Mouse (Mus musculus): ENCODE data around the gene Tead1.

Gene Tead1

DNA sequence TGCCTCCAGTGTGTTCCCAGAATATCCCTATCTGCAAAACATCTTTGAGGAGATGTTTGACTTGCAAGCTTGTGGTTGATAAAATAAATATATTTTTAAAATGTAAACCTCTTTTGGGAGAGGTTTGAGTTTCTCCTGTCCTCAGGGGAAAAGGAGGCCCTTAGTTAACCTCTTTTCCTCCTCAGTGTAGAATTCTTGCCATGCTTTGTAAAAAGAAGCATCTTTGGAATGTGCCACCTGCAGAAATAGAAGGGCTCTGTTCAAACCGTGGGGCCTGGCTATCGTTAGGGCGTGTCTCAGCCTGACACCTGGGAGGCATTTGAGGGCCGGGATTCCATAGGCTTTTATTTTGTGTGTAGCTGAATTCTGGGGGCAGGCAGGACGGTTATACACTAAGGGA is 51.1 kb downstream of the Tead1 start:
- DNase-seq (ENCODE audit: low read depth), result no peak

DNA sequence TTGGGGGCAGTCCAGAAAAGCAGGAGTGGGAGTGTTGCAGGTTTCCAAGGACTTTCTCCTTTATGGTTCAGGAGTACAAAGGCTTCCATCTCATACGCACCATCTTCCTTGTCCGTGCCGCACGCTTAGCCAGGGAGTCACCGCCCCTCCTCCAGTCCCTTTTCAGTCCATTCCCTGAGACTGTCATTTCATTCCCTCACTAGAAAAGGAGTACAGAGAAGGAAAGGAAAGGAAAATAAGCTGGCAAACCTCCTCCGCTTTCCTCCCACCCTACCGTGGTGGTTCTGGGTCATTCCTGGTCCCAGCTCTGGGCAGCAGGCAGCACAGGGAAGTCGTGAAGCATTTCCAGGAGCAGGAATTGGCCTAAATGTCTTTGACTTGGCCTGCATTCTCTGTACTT is 52.5 kb downstream of the Tead1 start:
- no peak for DNase-seq (ENCODE audit: low read depth)

DNA sequence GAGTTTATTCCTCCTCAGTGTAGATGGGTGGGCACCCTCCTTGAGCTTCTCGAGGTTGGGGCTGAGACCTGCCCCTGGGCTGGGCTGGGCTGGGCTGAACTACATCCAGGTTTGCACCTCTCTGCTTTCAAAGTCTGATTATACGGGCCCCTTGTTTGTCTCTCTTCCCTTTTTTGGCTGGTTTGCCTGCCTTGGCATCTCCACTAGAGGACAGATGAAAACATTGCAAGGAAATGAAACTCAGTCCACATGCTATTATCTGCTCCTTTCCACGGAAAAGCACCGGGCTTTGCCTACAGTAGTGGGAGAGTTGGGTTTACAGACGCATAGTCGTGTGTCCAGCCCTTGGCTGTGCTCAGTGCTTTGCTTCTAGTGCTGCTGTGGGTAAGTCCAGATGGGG is 60.1 kb downstream of the Tead1 start:
- DNase-seq (ENCODE audit: low read depth), result no peak

DNA sequence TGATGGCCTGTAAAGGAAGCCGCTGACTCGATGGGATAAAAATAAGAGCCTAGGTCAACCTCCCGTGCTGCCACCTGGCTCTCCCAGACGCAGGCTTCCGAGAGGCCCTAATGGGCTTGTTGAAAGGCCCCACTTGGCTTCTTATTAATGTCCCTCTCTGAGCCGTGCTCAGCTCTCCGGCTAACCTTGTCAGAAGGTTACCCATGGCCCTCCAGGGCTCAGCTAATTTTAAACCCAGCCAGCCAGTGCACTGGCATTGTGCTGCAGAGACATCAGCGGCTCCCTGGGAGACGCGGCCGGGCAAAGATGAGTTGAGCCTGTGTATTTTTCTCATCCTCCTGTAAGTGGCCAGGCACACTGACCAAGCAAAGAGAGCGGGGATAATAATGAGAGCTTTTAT is 62.7 kb downstream of the Tead1 start:
- DNase-seq (ENCODE audit: low read depth), result no peak

DNA sequence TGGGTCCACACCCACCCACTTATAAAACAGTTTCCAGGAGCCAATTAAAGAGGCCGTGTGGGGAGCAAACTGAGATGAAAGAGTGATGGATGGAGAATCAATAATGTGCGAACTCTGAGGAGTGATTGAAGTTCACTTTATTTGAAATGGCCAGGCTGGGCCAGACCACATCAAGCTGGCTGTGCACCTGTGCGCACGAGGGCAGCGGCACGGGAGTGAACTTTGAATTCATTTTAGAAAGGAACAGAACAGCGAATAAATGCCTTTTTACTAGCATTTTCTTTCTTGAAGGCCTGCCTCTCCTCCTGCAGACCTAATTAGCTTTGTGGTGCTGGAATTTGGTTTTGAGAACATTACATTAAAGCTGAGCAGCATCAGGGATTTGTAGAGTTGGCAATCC is 63.9 kb downstream of the Tead1 start:
- no peak for DNase-seq (ENCODE audit: low read depth)

DNA sequence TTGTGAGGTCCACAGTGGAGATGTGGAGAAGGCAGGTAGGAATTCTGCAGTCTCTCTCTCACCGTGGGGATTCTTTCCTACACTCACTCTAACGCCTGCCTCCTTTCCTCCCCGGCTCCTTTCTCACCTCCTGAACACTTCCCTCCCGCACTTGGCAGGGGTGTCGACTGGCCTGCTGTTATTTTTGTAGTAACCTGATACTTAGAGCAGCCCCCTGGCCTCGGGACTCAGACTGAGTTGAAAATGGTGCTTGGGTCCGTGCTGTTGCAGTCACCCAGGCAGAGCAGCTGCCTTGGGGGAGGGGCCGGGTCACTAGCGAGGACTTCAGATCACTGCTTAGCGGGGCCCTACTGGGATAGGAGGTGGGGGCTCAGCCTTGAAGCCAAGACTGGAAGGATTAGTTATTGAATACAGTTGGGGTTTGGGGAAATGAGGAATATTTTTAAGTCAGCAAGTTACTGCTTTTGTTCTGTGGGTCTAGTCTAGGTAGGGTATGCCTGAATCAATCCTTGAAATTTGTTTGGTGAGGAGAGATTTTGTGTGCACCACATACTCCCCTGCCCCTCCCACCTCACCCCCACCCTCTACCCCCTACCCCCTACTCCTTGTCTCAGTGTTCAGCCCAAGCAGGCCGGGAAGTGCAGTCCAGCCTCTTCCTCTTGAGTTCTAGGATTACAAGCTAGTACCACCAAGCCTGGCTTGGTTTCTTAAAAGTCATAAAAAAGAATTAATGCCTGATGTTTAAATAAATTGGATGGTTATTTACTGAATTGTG is 64.7 kb downstream of the Tead1 start:
- DNase-seq (ENCODE audit: low read depth), result no peak

DNA sequence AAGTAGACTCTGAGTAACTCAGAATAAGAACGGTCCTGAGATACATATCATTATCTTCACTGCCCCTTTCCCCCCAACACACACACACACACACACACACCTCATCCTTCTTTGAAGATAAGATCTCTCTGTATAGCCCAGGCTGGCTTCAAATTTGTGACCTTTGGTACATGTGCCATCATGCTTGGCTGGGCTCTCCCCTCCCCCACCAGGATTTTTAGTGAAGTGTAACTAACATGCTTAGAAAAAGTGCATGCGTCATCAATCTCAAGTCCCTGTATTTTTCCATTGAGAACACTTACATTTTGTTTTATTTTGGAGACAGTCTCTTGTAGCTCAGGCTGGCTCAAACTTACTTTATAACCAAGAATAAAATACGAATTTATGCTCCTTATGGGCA is 68.1 kb downstream of the Tead1 start:
- no peak for DNase-seq (ENCODE audit: low read depth)

DNA sequence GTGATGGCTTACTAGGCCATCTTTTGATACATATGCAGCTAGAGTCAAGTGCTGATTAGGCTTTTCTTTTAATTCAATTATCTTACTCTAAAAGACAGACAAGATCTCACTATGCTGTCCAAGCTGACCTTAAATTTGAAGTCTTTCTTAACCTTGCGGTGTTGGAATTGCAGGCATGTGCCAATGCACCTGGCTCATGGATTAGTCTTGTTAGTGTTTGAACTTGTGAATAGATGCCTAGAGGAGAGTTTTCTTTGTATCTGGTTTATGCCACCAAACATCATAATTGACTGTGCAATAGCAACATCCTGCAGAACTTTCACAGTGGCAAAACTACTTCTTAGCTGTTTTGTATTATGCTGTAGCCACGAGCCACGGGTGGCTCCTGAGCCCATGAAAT is 68.7 kb downstream of the Tead1 start:
- DNase-seq (ENCODE audit: low read depth), result no peak

DNA sequence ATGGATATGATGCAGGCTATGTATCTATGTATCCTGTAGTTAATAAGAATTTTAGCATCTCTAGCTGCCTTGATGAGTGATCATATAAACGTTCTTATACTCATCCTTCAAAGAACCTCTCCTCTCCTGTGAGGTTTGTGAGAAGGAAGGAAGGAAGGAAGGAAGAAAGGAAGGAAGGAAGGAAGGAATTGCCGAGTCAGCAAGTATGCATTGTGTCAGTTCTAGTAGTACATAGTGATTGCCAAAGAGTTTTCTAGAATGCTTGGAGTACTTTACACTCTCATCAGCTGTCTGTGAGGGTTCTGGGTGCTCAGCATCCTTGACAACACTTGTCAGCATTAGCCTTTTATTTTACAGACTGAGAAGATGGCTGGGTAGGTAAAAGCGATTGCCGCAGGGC is 69.2 kb downstream of the Tead1 start:
- DNase-seq (ENCODE audit: low read depth), result no peak

DNA sequence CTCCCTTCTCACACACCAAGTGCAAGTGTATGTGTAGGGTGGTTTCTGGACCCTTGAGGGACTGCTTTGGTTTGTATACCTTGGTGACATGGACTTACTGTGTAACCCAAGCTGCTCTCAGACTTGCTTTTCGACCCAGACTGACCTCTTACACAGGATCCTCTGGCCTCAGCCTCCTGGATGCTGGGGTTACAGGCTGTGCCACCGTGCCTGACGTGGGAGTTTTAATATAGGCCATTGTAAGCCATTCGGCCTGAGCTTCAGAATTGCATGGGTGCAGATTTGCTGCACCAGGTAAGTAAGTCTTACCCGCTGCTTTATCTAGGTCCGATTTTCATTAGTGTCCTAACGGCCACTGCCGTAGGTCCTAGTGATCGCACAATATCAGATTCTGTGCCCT is 71.0 kb downstream of the Tead1 start:
- DNase-seq (ENCODE audit: low read depth), result no peak

DNA sequence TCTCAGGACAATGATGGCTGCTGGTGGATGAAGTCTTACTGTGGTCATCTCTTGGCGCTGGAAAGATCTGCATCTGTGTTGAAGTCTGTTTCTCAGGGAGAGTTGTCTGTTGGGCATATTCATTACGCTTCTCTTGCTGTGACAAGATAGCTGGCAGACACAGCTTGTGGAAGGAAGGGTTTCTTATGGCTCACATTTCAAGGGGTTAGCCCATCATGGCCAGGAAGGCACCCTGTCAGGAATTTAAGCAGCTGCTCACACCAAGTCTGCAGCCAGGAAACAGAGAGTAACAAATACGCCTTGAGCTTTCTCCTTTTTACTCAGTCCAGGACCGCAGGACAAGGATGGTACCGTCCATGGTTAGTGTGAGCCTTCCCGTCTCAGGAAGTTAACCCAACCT is 73.2 kb downstream of the Tead1 start:
- no peak for DNase-seq (ENCODE audit: low read depth)

DNA sequence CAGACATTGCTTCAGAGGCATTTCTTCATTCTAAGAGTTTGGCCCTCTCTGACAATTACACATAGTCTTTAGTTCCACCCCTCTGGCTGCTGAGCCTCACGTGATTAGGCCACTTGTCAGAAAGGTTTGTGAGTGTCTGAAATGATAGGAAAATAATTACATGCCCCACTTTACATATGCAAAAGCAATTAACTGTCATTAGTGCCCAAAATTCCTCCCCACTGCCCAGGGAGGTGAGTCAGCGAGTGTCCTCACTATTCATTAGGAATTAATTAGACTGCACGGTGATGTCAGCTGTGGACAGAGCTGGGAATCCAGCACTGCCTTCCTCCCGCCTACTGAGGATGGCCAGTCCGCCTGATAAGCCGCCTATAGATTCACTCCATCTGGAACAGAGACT is 74.2 kb downstream of the Tead1 start:
- no peak for DNase-seq (ENCODE audit: low read depth)

DNA sequence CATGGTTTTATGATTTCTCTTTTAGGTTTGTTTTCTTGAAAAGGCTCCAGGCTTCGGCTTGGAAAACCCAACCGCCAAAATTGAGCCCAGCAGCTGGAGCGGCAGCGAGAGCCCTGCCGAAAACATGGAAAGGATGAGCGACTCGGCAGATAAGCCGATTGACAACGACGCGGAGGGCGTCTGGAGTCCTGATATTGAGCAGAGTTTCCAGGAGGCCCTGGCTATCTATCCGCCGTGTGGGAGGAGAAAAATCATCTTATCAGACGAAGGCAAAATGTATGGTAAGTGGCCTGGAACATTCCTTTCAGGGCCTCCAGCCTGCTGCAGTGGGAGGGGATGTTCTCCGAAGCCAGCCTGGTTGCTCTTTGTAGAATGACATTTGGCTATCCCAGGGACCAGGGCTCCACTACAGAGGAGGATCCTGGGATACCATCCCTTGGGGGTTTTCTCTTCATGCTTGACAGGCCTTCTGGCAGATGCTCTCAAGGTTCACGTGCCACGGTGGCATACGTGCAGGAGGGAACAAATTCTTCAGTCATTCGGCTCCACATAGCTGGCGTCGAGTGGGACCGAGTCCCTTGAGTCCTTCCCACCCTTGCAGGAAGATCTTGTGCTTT is 80.3 kb downstream of the Tead1 start:
- DNase-seq (ENCODE audit: low read depth), result no peak

DNA sequence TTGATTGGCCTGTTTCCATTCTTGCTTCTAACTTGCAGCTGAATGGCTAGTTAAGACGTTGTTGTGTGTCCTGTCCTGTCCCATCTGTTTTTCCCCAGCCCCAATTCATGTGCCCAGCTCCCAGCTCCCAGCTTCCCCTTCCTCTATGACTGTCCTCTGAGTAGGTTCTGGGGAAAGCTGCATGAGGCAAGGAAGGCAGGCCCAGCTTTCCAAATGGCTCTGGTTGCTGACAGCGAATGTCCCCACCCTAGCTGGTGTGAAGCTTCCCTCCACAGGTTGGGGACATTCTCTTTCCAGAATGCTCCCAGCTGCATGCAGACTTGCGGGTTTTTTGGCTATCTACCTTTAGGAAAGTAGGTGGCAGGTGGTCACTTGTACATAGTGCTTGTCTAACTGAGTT is 81.2 kb downstream of the Tead1 start:
- no peak for DNase-seq (ENCODE audit: low read depth)

DNA sequence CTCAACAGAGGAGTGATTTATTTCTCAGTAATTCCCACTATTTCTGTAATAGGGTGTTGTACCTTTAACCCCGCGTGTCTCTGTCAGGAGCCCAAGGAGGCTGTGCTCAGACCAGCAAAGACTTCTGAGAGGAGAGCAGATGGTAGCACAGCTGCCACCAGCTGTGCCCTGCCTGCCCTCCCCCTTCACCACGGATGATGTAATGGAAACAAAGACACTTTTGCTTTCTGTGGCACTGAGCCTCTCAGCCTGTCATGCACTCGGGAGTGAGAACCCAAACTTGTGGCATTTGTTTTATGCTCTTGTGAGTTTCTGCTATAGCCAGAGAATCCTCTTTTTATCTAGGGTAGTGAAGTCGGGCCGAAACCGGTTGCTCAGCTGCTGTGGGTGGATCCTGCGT is 81.7 kb downstream of the Tead1 start:
- peak; percentile 6 for DNase-seq (ENCODE audit: low read depth)

DNA sequence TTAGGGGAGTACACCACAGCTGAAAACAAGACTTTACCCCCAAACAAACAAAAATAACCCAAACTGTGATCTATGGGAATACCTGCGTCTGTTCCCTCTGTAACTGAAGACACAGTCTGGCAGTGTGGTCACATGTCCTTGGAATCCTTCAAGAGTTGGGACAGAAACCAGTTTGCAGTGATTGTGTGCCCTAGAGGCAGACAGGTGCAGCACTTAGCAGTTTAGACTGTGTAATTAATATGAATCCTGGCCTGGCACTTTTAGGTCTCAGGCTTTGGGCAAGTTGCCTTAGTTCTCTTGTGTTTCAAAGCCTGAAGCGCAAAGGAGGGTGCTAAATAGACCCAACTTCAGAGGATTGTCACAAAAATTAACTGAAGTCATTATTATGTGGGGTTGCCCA is 83.8 kb downstream of the Tead1 start:
- DNase-seq (ENCODE audit: low read depth), result no peak

DNA sequence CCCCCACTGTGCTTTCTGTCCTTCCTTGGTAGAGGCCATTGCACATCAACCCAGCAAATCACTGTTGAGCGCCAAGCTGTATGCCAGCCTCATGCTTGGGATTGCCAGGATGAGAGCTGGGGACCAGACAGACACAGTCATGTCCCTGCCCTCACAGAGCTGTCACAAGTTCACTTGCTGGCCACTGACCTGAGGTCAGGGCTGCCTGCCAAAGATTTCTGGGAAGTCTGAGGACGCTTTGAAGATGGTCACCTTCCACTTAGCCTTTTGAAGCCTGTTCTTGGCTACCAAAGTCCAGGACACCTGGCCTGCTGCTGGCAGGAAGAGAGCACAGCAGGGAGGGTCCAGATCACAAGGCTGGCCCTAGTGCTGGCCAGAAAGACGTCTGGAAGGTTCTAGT is 84.4 kb downstream of the Tead1 start:
- DNase-seq (ENCODE audit: low read depth), result no peak

DNA sequence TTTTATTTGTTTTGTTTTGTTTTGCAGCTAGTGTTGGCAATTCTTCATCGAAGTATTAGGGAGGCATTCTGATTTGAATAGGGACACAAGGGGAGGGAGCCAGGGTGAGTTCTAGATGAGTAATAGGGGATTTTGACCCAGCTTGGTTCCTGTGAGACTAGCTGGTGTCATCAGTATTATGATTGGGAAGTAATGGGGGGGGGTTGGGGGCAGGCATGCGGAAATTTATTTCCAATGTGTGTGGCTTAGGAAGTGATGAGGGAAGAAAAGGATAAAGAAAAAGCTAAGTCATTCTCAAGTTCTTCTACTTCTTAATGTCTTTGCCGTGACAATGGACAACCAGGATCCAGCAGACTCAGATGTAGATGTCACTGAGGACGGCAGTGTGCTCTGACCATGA is 85.8 kb downstream of the Tead1 start:
- no peak for DNase-seq (ENCODE audit: low read depth)

DNA sequence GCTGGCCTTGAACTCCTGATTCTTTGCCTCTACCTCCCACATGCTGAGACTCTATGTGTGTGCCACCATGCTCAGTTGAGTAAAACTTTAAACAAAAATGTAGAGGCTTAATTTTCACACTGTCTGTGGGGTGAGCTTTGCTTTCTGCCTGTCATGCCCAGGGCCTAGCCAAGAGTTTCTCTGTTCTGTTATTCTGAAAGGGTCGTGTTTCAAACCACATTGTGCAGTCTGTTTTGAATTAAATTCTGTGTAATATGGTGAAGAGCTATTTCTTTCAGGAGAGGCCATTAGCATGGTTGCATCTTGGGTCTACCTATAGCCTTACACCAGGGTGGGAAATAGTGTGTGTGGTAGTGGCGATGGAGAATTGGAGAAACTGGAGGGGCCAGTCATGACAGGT is 90.7 kb downstream of the Tead1 start:
- DNase-seq (ENCODE audit: low read depth), result no peak

DNA sequence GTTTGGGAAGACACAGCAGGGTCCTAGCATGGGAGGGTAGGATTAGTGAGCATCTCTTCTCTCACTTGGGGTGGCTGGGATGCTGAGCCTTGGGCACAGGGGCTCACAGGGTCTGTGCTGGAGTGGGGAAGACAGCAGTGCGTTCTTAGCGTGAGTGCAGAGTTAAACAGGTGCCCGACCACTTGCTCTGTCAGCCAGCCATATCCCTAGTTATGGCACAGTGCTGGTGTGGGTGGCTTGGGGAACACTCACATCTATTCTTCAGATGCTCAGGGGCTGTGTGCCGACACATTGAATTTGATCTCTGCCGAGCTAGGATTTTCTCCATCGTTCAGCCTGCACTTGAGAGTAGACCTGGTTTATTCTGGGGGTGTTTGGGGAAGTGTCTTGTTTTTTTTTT is 92.3 kb downstream of the Tead1 start:
- no peak for DNase-seq (ENCODE audit: low read depth)

DNA sequence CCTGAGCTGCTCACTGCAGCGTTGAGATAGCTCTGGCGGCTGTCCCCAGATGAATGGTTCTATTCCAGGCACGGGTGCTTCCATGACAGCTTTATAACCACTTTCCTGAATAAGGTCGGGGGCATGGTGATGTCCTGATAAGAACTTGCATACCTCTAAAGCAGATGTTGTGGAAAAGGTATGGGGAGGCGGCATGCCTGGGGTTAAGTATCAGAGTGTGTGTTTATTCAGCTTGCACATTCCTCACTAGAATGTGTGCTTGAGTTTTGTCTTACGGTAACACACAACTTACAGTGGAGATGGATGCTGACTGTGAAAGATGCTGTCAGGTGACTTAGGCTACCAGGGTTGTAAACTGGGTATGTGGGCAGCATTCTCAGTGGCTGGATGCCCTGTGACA is 93.7 kb downstream of the Tead1 start:
- no peak for DNase-seq (ENCODE audit: low read depth)

DNA sequence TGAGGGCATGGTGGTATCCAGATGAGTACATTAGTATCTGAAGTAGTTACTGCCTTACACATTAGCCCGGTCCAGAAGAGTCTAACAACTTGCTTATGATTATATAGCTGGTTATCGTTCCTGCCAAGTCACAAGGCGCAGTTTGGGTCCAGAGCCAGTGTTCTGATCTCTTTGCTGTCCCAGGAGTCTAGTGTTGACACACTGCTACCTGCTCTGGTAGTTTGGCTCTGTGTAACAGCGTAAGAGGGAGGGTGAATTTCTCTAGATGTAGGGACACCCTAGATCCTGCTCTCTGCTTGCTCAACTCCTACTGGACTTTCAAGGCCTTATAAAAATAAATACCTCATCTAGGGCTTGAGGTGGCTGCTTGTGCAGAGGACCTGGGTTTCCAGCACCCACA is 94.5 kb downstream of the Tead1 start:
- DNase-seq (ENCODE audit: low read depth), result no peak

DNA sequence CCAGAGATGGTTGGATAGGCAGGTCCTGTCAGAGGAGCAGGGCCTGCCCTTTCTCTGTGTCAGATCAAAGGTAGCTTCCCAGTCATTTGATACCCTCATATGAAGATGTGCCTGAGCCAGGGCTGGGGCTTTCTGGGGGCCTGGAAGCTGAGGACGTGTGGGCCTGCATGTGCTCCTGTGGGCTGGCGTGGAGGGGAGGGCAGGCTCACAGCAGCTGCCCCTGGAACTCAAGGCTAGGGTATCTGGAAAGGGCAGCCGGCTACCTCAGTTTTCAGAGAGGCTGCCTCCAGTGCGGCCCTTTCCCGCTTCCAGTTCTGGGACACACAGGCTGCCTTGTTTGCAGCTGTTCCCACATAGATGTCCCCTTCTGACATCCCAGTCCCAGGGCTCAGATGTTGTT is 96.7 kb downstream of the Tead1 start:
- no peak for DNase-seq (ENCODE audit: low read depth)

DNA sequence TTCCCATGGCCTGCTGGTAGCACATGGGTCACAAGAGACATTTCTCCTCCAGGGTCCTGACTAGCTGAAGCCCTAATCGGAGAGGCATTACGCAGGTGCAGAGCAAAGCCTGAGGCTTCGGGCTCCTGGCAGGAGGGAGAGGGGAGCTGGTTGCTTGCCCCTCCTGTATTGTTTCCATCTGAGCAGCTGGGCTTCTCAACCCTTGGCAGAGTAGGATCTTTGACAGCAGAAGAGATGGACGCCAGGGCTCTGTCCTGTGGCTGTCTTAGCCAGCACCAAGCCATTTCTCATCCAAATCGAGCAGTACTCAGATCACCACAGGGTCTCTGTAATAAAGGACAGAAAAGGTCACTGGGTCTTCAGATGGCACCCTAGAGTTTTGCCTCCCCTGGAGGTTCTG is 97.6 kb downstream of the Tead1 start:
- no peak for DNase-seq (ENCODE audit: low read depth)

Measured in induced T-regulatory cell, adult 2 months (primary cell).